Mouse (Mus musculus) embryonic facial prominence, embryonic 14.5 days (tissue): ENCODE measurements at regions not wholly inside any gene's neighbourhood (a gene's known extent, or its start where the extent isn't known, plus 50 kb on each side); places are given as distances from the start of the nearest gene placed in this dataset.
A peak's percentile ranks its signal among the peaks of the same experiment; 100 is the strongest.

Experiments used
- ATAC-seq: fragments of 200-750 bp; cut with Nextera tagmentation; 2 replicates; pipeline ENCODE4 v1.8.0; 2017; ENCODE audit warnings: low read depth, moderate number of reproducible peaks, moderate TSS enrichment
- DNase-seq: peaks from one replicate; pipeline ENCODE4 v3.0.0-alpha.2; 2015; ENCODE audit warnings: low spot score
- H3K27ac ChIP-seq: fragments of 300-500 bp; sonication (generic); replicated peaks from 2 replicates; pipeline ENCODE4 v1.5.1; 2014; ENCODE audit warnings: low read depth, mild to moderate bottlenecking, low read length, moderate library complexity
- H3K27me3 ChIP-seq: fragments of 300-500 bp; sonication (generic); replicated peaks from 2 replicates; pipeline ENCODE4 v1.6.1; 2014; ENCODE audit warnings: low read length; ENCODE audit not compliant: control insufficient read depth, insufficient read depth
- H3K36me3 ChIP-seq: fragments of 300-500 bp; sonication (generic); 2 replicates; pipeline ENCODE4 v1.6.1; 2014; ENCODE audit warnings: low read length, mixed read lengths; ENCODE audit not compliant: control insufficient read depth, insufficient read depth
- H3K4me1 ChIP-seq: fragments of 300-500 bp; sonication (generic); 2 replicates; pipeline ENCODE4 v1.6.1; 2014; ENCODE audit warnings: antibody characterized with exemption, low read length; ENCODE audit not compliant: control insufficient read depth, insufficient read depth
- H3K4me2 ChIP-seq: fragments of 300-500 bp; sonication (generic); 2 replicates; pipeline ENCODE4 v1.6.1; 2014; ENCODE audit warnings: low read depth, mild to moderate bottlenecking, low read length, moderate library complexity, mixed read lengths
- H3K4me3 ChIP-seq: fragments of 300-500 bp; sonication (generic); 2 replicates; pipeline ENCODE4 v1.5.1; 2014; ENCODE audit warnings: low read depth, mild to moderate bottlenecking, low read length
- H3K9ac ChIP-seq: fragments of 300-500 bp; sonication (generic); 2 replicates; pipeline ENCODE4 v1.6.1; 2014; ENCODE audit warnings: low read depth, mild to moderate bottlenecking, low read length, moderate library complexity, mixed read lengths
- H3K9me3 ChIP-seq: fragments of 300-500 bp; sonication (generic); 2 replicates; pipeline ENCODE4 v1.6.1; 2016; ENCODE audit warnings: low read length; ENCODE audit not compliant: control insufficient read depth
- WGBS: fragments of 180-500 bp; shearing (Covaris S2); extraction: QIAGEN DNeasy Blood & Tissue Kit; methylation state at CpG from one replicate; pipeline ENCODE4 v1.1.7; 2014; 5-methylcytosine and 5-hydroxymethylcytosine counted together

- no peak overlapping the region for H3K27ac ChIP-seq
- no peak for ATAC-seq
Observed at GRCm38 (mm10) chr11:112951421-112951820, 169.4 kb downstream of the Sox9 start.

GRCm38 (mm10) chr11:112952356-112952755 is 170.3 kb downstream of the Sox9 start:
- Histone ChIP-seq H3K36me3 (no peaks in the 10 kb centered on the region), H3K9ac (no peak overlapping the region), H3K4me2 (no peak overlapping the region), H3K27ac (no peak overlapping the region), H3K4me1 (peaks cover 9% of the 10 kb centered on the region; the same call in 1 of the 2 replicates), H3K9me3 (no peaks in the 10 kb centered on the region), H3K4me3 (no peak overlapping the region), H3K27me3 (no peaks in the 10 kb centered on the region)
- DNase-seq (no peak), ATAC-seq (no peak)
- 70% methylated on average over 10 of the region's 10 CpGs for WGBS

More at GRCm38 (mm10) chr11:112951421-112951820, 169.4 kb downstream of the Sox9 start:
- DNase-seq, result no peak
- no peak overlapping the region for H3K4me3 ChIP-seq
- H3K27me3 ChIP-seq, result no peaks in the 10 kb centered on the region
- peaks cover 9% of the 10 kb centered on the region; the same call in 1 of the 2 replicates for H3K4me1 ChIP-seq
- H3K4me2 ChIP-seq, result no peak overlapping the region
- no peak overlapping the region for H3K9ac ChIP-seq
- 72% methylated on average over 4 of the region's 4 CpGs for WGBS
- no peaks in the 10 kb centered on the region for H3K9me3 ChIP-seq
- H3K36me3 ChIP-seq, result no peaks in the 10 kb centered on the region

GRCm38 (mm10) chr11:112953491-112953890 is 171.5 kb downstream of the Sox9 start:
- Histone ChIP-seq H3K9me3 (no peaks in the 10 kb centered on the region), H3K4me1 (peaks cover 9% of the 10 kb centered on the region; the same call in 1 of the 2 replicates), H3K27ac (no peak overlapping the region), H3K27me3 (no peaks in the 10 kb centered on the region), H3K9ac (no peak overlapping the region), H3K36me3 (no peaks in the 10 kb centered on the region), H3K4me3 (no peak overlapping the region), H3K4me2 (no peak overlapping the region)
- WGBS, result 36% methylated on average over 4 of the region's 4 CpGs
- DNase-seq (peak; percentile 57), ATAC-seq (no peak)

- 53% methylated on average over 5 of the region's 5 CpGs for WGBS
- Histone ChIP-seq H3K9me3 (no peaks in the 10 kb centered on the region), H3K27me3 (no peaks in the 10 kb centered on the region), H3K36me3 (no peaks in the 10 kb centered on the region), H3K4me3 (no peak overlapping the region), H3K9ac (no peak overlapping the region), H3K4me2 (no peak overlapping the region), H3K4me1 (peaks cover 13% of the 10 kb centered on the region; the same call in 1 of the 2 replicates), H3K27ac (no peak overlapping the region)
- DNase-seq (no peak), ATAC-seq (no peak)
Observed at GRCm38 (mm10) chr11:112956748-112957440, 174.9 kb downstream of the Sox9 start.

- Histone ChIP-seq H3K4me3 (no peak overlapping the region), H3K27ac (no peak overlapping the region), H3K4me1 (peaks cover 4% of the 10 kb centered on the region; the same call in 1 of the 2 replicates), H3K4me2 (no peak overlapping the region), H3K27me3 (no peaks in the 10 kb centered on the region), H3K9ac (no peak overlapping the region), H3K9me3 (no peaks in the 10 kb centered on the region), H3K36me3 (no peaks in the 10 kb centered on the region)
- DNase-seq (no peak), ATAC-seq (no peak)
- WGBS, result 18% methylated on average over 5 of the region's 5 CpGs
Observed at GRCm38 (mm10) chr11:112959609-112960008, 177.6 kb downstream of the Sox9 start.

GRCm38 (mm10) chr11:112973286-112973685 is 191.3 kb downstream of the Sox9 start:
- Histone ChIP-seq H3K4me3 (no peak overlapping the region), H3K27me3 (no peaks in the 10 kb centered on the region), H3K27ac (no peak overlapping the region), H3K4me2 (no peak overlapping the region), H3K9me3 (no peaks in the 10 kb centered on the region), H3K9ac (no peak overlapping the region), H3K4me1 (peaks cover 18% of the 10 kb centered on the region), H3K36me3 (no peaks in the 10 kb centered on the region)
- ATAC-seq (no peak; the same call in 1 of the 2 replicates), DNase-seq (no peak)
- 37% methylated on average over 8 of the region's 8 CpGs for WGBS

GRCm38 (mm10) chr11:112974893-112975292 is 192.9 kb downstream of the Sox9 start:
- Histone ChIP-seq H3K9me3 (no peaks in the 10 kb centered on the region), H3K4me3 (no peak overlapping the region), H3K27ac (no peak overlapping the region), H3K36me3 (no peaks in the 10 kb centered on the region), H3K27me3 (no peaks in the 10 kb centered on the region), H3K9ac (no peak overlapping the region), H3K4me2 (no peak overlapping the region), H3K4me1 (peaks cover 27% of the 10 kb centered on the region)
- 88% methylated on average over 7 of the region's 7 CpGs for WGBS
- DNase-seq (no peak), ATAC-seq (no peak)

- WGBS, result 18% methylated on average over 12 of the region's 12 CpGs
- ATAC-seq, result peak; percentile 78
- no peaks in the 10 kb centered on the region for H3K27me3 ChIP-seq
- no peak overlapping the region for H3K4me3 ChIP-seq
- DNase-seq, result peak; percentile 74
- no peaks in the 10 kb centered on the region for H3K36me3 ChIP-seq
- H3K9me3 ChIP-seq, result no peaks in the 10 kb centered on the region
- peaks cover 27% of the 10 kb centered on the region for H3K4me1 ChIP-seq
- H3K27ac ChIP-seq, result no peak overlapping the region
- H3K4me2 ChIP-seq, result 0 out of 2 replicates have a peak overlapping the region, but pooled peaks have one; percentile 5
- no peak overlapping the region for H3K9ac ChIP-seq
Observed at GRCm38 (mm10) chr11:112976914-112977785, 195.1 kb downstream of the Sox9 start.
